Mouse (Mus musculus): ENCODE data around the gene Hmgb1. TPM values are rescaled to one million over a fixed set of nuclear protein-coding genes. Genes with fewer than 3 reads are reported as not detected.
A peak's percentile ranks its signal among the peaks of the same experiment; 100 is the strongest.

Hmgb1 gene
- polyA plus RNA-seq (2014; fragmentation: Nextera tagmentation; extraction: Ambion mirVana), result 1,555 and 1,628 TPM in 2 replicates

DNA sequence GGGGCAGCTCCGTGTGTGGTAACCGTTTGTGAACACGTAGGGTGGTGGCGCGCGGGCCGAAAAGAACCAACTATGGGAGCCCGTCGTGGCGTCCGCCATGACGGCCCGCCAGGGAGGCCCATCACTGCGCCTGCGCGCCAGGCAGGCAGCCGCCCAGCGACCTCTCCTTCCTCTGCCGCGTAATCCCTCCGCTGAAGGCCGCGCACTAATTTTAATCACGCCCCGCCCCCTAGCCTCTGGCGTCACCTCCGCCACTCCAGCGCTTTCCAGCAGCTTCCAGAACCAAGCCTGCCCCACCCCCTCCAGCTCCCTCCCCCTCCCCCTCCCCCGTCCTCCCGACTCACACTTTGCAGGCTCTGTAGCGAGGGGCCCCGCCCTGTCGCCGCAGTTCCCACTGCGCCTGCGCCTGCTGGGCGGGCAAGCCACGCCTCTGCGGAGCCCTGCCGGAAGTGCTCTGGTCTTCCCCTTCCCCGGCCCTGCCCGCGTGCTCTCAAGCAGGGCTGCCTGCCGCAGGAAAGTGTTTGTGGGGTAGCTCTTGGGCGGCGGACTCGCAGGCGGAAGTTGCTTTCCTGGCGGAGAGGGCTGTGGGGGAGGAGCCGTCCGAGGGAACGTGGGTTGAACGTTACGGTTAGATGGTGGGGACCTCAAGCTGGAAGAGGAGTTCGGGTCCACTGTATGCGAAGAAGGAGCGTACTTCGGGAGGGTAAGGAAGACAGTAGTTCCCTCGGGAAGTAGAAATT is at the start of gene Hmgb1, which contains the start of gene Uspl1:
Gene Hmgb1, minus strand, starts transcription at position 386 of the 740 bp plus-strand sequence.
Gene Uspl1, plus strand, starts transcription at position 247 of the 740 bp plus-strand sequence.
- peak within 1 kb of the TSS; percentile 73 for H3K9ac ChIP-seq (replicated peaks; ENCODE audit: low read depth, low read length)
- H3K4me3 ChIP-seq (ENCODE audit: low read depth, low read length), result peak within 1 kb of the TSS; percentile 73
- peak within 1 kb of the TSS; percentile 93 for H3K27ac ChIP-seq (ENCODE audit: low read length)
- peaks cover 12% of the 10 kb centered on the region for H3K4me1 ChIP-seq (ENCODE audit: control insufficient read depth, insufficient read depth, low read length)
- peak within 1 kb of the TSS; percentile 75 for H3K4me2 ChIP-seq (replicated peaks; ENCODE audit: low read depth, low read length)
- H3K9me3 ChIP-seq (ENCODE audit: control insufficient read depth, low read depth, low read length), result no peaks in the 10 kb centered on the region
- peak; percentile 97 for ATAC-seq (ENCODE audit: insufficient number of reproducible peaks, insufficient read depth, low FRiP score, low read depth)
- 0% methylated on average over 54 of the region's 59 CpGs for WGBS
- H3K27me3 ChIP-seq (ENCODE audit: control insufficient read depth, insufficient read depth, low read length), result no peaks in the 10 kb centered on the region
- H3K36me3 ChIP-seq (ENCODE audit: control insufficient read depth, insufficient read depth, low read length), result peaks cover 8% of the 10 kb centered on the region

DNA sequence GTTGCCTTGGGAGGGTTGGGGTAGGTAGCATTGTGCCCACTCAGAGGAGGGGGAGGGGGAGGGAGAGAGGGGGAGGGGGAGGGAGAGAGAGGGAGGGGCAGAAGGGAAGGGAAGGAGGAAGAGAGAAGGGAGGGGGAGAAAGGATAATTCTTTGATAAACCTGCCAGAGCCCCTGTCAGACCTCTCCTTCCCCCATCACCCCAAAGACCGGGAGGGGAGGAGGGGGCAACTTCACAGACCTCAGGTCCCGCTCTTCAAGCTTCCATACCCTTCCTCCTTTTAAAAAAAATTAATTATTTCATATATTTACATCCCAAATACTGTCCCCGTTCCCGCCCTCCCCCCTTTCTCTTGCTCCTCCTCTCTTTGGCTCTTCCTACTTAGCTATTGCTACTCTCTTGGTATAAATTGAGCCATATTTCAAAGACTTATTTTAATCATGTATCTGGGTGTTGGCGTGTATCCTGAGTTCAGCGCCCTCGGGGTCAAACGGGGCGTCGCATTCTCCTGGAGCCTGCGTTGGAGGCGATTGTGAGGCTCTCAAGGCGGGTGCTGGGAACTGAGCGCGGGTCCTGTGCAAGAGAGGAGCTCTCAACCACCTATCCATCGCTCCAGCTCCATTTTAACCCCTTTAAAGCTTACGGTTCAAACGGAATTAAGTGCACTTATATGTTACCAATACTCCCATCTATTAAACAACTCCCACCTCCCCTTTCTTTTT is 45.5 kb upstream of the Hmgb1 start:
- no peak for ATAC-seq (ENCODE audit: insufficient number of reproducible peaks, insufficient read depth, low FRiP score, low read depth)
- peaks cover 4% of the 10 kb centered on the region; the same call in 1 of the 2 replicates for H3K4me1 ChIP-seq (ENCODE audit: control insufficient read depth, insufficient read depth, low read length)

DNA sequence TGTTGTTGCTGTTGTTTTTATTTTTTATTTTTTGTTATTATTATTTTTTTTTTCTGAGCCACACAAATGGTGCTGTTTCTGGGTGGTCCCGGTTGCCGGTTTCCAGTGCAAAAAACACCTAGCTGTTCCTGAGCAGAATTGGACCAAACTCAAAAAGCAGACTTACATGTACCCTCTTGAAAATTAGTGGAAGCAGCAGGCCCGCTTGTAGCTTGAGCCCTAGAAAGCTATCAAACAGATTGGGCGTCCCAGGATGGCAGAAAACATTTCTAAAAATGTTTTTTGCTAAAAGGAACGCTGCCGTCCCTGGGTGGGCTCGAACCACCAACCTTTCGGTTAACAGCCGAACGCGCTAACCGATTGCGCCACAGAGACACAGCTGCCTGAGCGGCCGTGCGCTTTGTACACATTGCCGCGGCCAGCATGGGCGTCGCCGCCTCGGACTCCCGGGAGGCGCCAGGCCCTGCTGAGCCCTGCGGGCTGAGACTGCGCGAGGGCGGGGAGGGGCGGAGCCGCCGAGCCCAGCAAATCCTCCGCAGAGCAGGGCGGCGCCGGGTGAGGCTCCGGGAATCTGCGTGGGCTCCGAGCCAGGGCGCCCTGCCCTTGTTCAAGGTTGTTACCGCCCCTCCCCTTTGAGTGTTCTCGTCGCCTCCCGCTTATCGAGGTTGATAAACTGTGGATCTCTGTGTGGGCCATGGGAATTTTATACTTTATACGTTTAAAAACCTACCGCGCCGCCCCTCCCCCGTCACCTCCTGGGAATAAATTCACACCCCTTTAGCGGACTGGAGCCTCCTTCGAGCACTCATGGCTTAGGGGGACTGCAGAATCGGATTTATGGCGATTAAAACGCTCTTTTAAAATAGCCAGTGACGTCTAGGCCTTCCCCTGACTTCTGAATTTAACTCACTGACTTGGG is 44.7 kb upstream of the Hmgb1 start:
- H3K4me2 ChIP-seq (replicated peaks; ENCODE audit: low read depth, low read length), result peak overlapping the region; percentile 34
- peak overlapping the region; percentile 88 for H3K27ac ChIP-seq (ENCODE audit: low read length)
- WGBS, result 2% methylated on average over 55 of the region's 55 CpGs
- ATAC-seq (ENCODE audit: insufficient number of reproducible peaks, insufficient read depth, low FRiP score, low read depth), result peak; percentile 100
- H3K4me1 ChIP-seq (ENCODE audit: control insufficient read depth, insufficient read depth, low read length), result peaks cover 8% of the 10 kb centered on the region; the same call in 1 of the 2 replicates
- no peaks in the 10 kb centered on the region for H3K36me3 ChIP-seq (ENCODE audit: control insufficient read depth, insufficient read depth, low read length)
- H3K27me3 ChIP-seq (ENCODE audit: control insufficient read depth, insufficient read depth, low read length), result no peaks in the 10 kb centered on the region
- 0 out of 2 replicates have a peak overlapping the region, but pooled peaks have one; percentile 22 for H3K9ac ChIP-seq (replicated peaks; ENCODE audit: low read depth, low read length)
- H3K4me3 ChIP-seq (ENCODE audit: low read depth, low read length), result peak overlapping the region; percentile 45
- H3K9me3 ChIP-seq (ENCODE audit: control insufficient read depth, low read depth, low read length), result no peaks in the 10 kb centered on the region

More for the DNA sequence above, 45.5 kb upstream of the Hmgb1 start:
- H3K9me3 ChIP-seq (ENCODE audit: control insufficient read depth, low read depth, low read length), result no peaks in the 10 kb centered on the region
- 68% methylated on average over 18 of the region's 18 CpGs for WGBS
- peak overlapping the region; percentile 34 for H3K4me2 ChIP-seq (replicated peaks; ENCODE audit: low read depth, low read length)
- H3K9ac ChIP-seq (replicated peaks; ENCODE audit: low read depth, low read length), result 0 out of 2 replicates have a peak overlapping the region, but pooled peaks have one; percentile 22
- H3K27ac ChIP-seq (ENCODE audit: low read length), result peak overlapping the region; percentile 88
- H3K36me3 ChIP-seq (ENCODE audit: control insufficient read depth, insufficient read depth, low read length), result no peaks in the 10 kb centered on the region
- H3K4me3 ChIP-seq (ENCODE audit: low read depth, low read length), result peak overlapping the region; percentile 45
- no peaks in the 10 kb centered on the region for H3K27me3 ChIP-seq (ENCODE audit: control insufficient read depth, insufficient read depth, low read length)

DNA sequence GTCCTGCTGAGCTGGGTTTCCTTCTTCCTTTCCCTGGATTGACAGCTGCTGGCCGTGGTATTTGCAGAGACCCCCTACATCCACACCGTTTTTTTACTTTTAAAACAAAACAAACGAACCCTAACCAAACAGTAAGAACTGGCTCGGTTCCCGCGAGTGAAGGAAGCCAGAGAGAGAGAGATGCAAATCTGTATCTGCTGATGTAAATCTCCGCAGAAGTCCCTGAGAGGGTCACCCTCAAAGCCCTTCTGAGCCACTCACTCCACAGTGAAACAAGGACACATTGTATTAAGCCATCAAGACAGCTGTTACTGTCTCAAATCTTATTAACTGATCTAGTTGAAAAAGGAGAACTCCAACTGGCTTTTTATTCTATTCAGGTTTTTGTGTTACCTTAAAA is 40.4 kb upstream of the Hmgb1 start:
- Histone ChIP-seq H3K36me3 (ENCODE audit: control insufficient read depth, insufficient read depth, low read length) (no peaks in the 10 kb centered on the region), H3K9me3 (ENCODE audit: control insufficient read depth, low read depth, low read length) (no peaks in the 10 kb centered on the region), H3K9ac (replicated peaks; ENCODE audit: low read depth, low read length) (no peak overlapping the region), H3K4me3 (ENCODE audit: low read depth, low read length) (no peak overlapping the region), H3K4me2 (replicated peaks; ENCODE audit: low read depth, low read length) (peak overlapping the region; percentile 2; the same call in 1 of the 2 replicates), H3K4me1 (ENCODE audit: control insufficient read depth, insufficient read depth, low read length) (peaks cover 8% of the 10 kb centered on the region; the same call in 1 of the 2 replicates), H3K27me3 (ENCODE audit: control insufficient read depth, insufficient read depth, low read length) (no peaks in the 10 kb centered on the region), H3K27ac (ENCODE audit: low read length) (no peak overlapping the region)
- WGBS, result 6% methylated on average over 7 of the region's 7 CpGs
- ATAC-seq (ENCODE audit: insufficient number of reproducible peaks, insufficient read depth, low FRiP score, low read depth), result no peak

DNA sequence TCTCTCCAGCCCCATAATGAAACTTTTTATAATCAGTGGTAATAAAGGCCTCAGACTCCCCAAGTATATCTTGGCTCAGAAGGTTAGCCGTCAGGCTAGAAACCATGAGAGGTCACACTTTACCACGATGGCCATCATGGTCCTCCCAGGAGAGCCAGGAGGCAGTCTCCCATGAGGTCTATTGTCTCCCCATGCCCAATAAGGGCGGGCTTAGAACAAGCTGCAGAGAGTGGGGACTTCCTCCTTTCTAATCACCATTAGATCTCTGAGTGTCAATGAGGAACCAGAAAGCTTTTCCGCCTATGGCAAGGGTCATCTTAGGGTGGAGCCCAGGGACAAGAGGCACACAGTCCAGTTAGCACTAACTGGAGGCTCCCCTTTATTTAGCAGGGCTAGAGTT is 37.1 kb upstream of the Hmgb1 start:
- Histone ChIP-seq H3K9ac (replicated peaks; ENCODE audit: low read depth, low read length) (no peak overlapping the region), H3K4me3 (ENCODE audit: low read depth, low read length) (no peak overlapping the region), H3K27ac (ENCODE audit: low read length) (no peak overlapping the region), H3K4me1 (ENCODE audit: control insufficient read depth, insufficient read depth, low read length) (peaks cover 8% of the 10 kb centered on the region; the same call in 1 of the 2 replicates), H3K27me3 (ENCODE audit: control insufficient read depth, insufficient read depth, low read length) (no peaks in the 10 kb centered on the region), H3K9me3 (ENCODE audit: control insufficient read depth, low read depth, low read length) (no peaks in the 10 kb centered on the region), H3K4me2 (replicated peaks; ENCODE audit: low read depth, low read length) (no peak overlapping the region), H3K36me3 (ENCODE audit: control insufficient read depth, insufficient read depth, low read length) (peaks cover 5% of the 10 kb centered on the region; the same call in 1 of the 2 replicates)
- 92% methylated on average over 4 of the region's 4 CpGs for WGBS
- no peak for ATAC-seq (ENCODE audit: insufficient number of reproducible peaks, insufficient read depth, low FRiP score, low read depth)

DNA sequence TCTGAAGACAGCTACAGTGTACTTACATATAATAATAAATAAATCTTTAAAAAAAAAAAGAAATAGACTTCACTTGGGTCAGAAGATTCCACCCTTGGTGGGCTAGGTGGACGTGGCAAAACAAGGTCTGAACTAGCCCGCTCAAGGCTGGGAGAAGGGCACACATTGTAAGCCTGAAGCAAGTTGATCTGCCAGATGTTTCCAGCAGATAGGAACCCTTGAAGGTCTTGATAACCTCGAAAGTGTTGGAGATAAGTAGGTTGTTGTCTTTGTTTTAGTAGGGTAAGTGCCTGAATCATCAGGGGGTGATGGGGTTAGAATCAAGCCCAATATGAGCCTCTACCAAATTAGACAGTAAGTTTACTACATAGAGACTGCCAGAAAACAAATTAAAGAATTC is 35.2 kb upstream of the Hmgb1 start:
- Histone ChIP-seq H3K36me3 (ENCODE audit: control insufficient read depth, insufficient read depth, low read length) (peaks cover 24% of the 10 kb centered on the region), H3K4me3 (ENCODE audit: low read depth, low read length) (no peak overlapping the region), H3K27me3 (ENCODE audit: control insufficient read depth, insufficient read depth, low read length) (no peaks in the 10 kb centered on the region), H3K27ac (ENCODE audit: low read length) (no peak overlapping the region), H3K9ac (replicated peaks; ENCODE audit: low read depth, low read length) (no peak overlapping the region), H3K9me3 (ENCODE audit: control insufficient read depth, low read depth, low read length) (no peaks in the 10 kb centered on the region), H3K4me2 (replicated peaks; ENCODE audit: low read depth, low read length) (no peak overlapping the region), H3K4me1 (ENCODE audit: control insufficient read depth, insufficient read depth, low read length) (0 out of 2 replicates have a peak, but pooled peaks cover 2% of the 10 kb centered on the region)
- 83% methylated on average over 3 of the region's 3 CpGs for WGBS
- no peak for ATAC-seq (ENCODE audit: insufficient number of reproducible peaks, insufficient read depth, low FRiP score, low read depth)

DNA sequence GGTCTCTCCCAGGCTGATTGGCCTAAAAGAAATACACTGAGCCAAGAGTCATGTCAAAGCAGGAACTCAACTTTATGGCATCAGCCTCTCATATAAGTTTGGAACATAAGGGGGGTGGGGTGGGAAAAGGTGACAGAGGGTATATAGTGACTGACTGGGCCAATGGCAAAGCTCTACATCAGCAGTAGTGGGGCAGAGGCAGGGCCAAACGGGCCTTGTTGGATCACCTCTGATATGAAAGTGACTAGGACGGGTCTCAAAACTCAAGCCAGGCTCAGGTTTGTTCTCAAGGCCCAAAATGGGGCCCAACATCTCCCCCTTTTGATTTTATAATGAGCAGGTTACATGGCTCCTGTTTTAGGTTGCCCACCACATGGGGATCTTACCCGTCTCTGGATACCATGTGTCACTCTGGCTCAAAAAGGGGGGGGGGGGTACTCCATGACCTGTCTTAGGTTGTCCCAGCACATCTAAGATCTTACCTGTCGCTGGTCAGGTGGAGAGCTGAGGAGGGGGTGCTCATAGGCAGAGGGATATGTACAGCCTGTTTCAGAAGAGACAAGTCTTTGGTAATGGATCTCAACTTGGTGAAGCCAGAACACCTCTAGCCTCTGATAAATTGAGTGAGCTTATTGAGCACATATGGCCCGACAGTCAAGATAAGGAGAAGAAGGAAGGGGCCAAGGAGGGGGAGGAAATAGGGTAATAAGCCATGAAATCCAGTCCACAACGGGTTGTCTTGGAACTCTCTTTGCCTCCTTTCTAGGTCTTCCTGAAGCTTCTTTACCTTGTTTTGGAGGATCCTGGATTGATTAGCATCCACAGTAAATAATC is 33.5 kb upstream of the Hmgb1 start:
- Histone ChIP-seq H3K4me2 (replicated peaks; ENCODE audit: low read depth, low read length) (no peak overlapping the region), H3K27me3 (ENCODE audit: control insufficient read depth, insufficient read depth, low read length) (no peaks in the 10 kb centered on the region), H3K27ac (ENCODE audit: low read length) (no peak overlapping the region), H3K4me3 (ENCODE audit: low read depth, low read length) (no peak overlapping the region), H3K9ac (replicated peaks; ENCODE audit: low read depth, low read length) (no peak overlapping the region), H3K9me3 (ENCODE audit: control insufficient read depth, low read depth, low read length) (no peaks in the 10 kb centered on the region), H3K4me1 (ENCODE audit: control insufficient read depth, insufficient read depth, low read length) (no peaks in the 10 kb centered on the region), H3K36me3 (ENCODE audit: control insufficient read depth, insufficient read depth, low read length) (peaks cover 38% of the 10 kb centered on the region)
- WGBS, result 84% methylated on average over 6 of the region's 6 CpGs
- no peak for ATAC-seq (ENCODE audit: insufficient number of reproducible peaks, insufficient read depth, low FRiP score, low read depth)

Data from stomach, embryonic 14.5 days (tissue).